Mouse (Mus musculus) testis, adult 2 months (tissue): ENCODE measurements around the gene Cbl. TPM values are rescaled to one million over a fixed set of nuclear protein-coding genes. Genes with fewer than 3 reads are reported as not detected.
A peak's percentile ranks its signal among the peaks of the same experiment; 100 is the strongest.

ENCODE experiments used
- H3K27ac ChIP-seq: fragments of 200-500 bp; 2 replicates; pipeline ENCODE4 v1.5.1; 2012; ENCODE audit warnings: low read depth, low read length; ENCODE audit not compliant: control insufficient read depth, insufficient read depth
- H3K27me3 ChIP-seq: fragments of 200-500 bp; 2 replicates; pipeline ENCODE4 v1.6.1; 2012; ENCODE audit warnings: mild to moderate bottlenecking, low read length, moderate library complexity; ENCODE audit not compliant: control insufficient read depth, insufficient read depth
- H3K36me3 ChIP-seq: fragments of 200-500 bp; 2 replicates; pipeline ENCODE4 v1.6.1; 2012; ENCODE audit warnings: mild to moderate bottlenecking, low read length; ENCODE audit not compliant: control insufficient read depth, insufficient read depth
- H3K4me1 ChIP-seq: fragments of 200-500 bp; 2 replicates; pipeline ENCODE4 v1.6.1; 2012; ENCODE audit warnings: low read length; ENCODE audit not compliant: control insufficient read depth, insufficient read depth
- H3K4me3 ChIP-seq: fragments of 200-500 bp; 2 replicates; pipeline ENCODE4 v1.5.1; 2012; ENCODE audit warnings: low read depth, mild to moderate bottlenecking, low read length, moderate library complexity, mixed read lengths; ENCODE audit not compliant: control insufficient read depth
- CTCF ChIP-seq: fragments of 200-500 bp; IDR thresholded peaks from 2 replicates; pipeline ENCODE4 v1.5.1; 2012; ENCODE audit warnings: low read depth, mild to moderate bottlenecking, inconsistent platforms, low read length, moderate library complexity; ENCODE audit not compliant: control insufficient read depth, insufficient read depth, insufficient replicate concordance
- POLR2A ChIP-seq: fragments of 200-500 bp; IDR thresholded peaks from 2 replicates; pipeline ENCODE4 v1.6.1; 2012; ENCODE audit warnings: low read depth, mild to moderate bottlenecking, inconsistent platforms, low read length, moderate library complexity; ENCODE audit not compliant: control insufficient read depth
- polyA plus RNA-seq: library from polyadenylated mRNA; depleted of rRNA; stranded (reverse); fragments of >200 nt; gene quantifications from 2 replicates; pipeline ENCODE4 v1.2.3, GENCODE M21; 2012

Cbl gene
- polyA plus RNA-seq, 1 experiment = 47.9 TPM

GRCm38 (mm10) chr9:44240399-44240798 is 6.5 kb upstream of the Cbl start, which contains the start of gene Ccdc153:
Gene Ccdc153, plus strand, starts transcription at chr9:44240676.
- no peaks in the 10 kb centered on the region for H3K27me3 ChIP-seq
- H3K4me1 ChIP-seq = peaks cover 7% of the 10 kb centered on the region
- TF ChIP-seq POLR2A = no peak
- no peak for TF ChIP-seq CTCF
- no peak within 1 kb of the TSS for H3K27ac ChIP-seq
- no peak within 1 kb of the TSS for H3K4me3 ChIP-seq
- peaks cover 1% of the 10 kb centered on the region; the same call in 1 of the 2 replicates for H3K36me3 ChIP-seq

- TF ChIP-seq CTCF = peak; percentile 65; the same call in 1 of the 2 replicates
- no peak for TF ChIP-seq POLR2A
- Histone ChIP-seq H3K36me3 (peaks cover 1% of the 10 kb centered on the region; the same call in 1 of the 2 replicates), H3K4me1 (peaks cover 7% of the 10 kb centered on the region), H3K27ac (peak overlapping the region; percentile 80), H3K27me3 (no peaks in the 10 kb centered on the region), H3K4me3 (no peak overlapping the region)
Observed at GRCm38 (mm10) chr9:44239447-44239846, 5.6 kb upstream of the Cbl start.

- peak overlapping the region; percentile 61 for H3K4me3 ChIP-seq
- H3K4me1 ChIP-seq = peaks cover 7% of the 10 kb centered on the region
- H3K27me3 ChIP-seq = no peaks in the 10 kb centered on the region
- no peak for TF ChIP-seq POLR2A
- TF ChIP-seq CTCF = no peak
- H3K27ac ChIP-seq = peak overlapping the region; percentile 80
- peaks cover 1% of the 10 kb centered on the region; the same call in 1 of the 2 replicates for H3K36me3 ChIP-seq
Observed at GRCm38 (mm10) chr9:44238501-44239190, 4.8 kb upstream of the Cbl start.

- H3K4me1 ChIP-seq = peaks cover 7% of the 10 kb centered on the region
- no peak overlapping the region for H3K27ac ChIP-seq
- no peaks in the 10 kb centered on the region for H3K27me3 ChIP-seq
- H3K4me3 ChIP-seq = no peak overlapping the region
- TF ChIP-seq POLR2A (no peak), CTCF (no peak)
- H3K36me3 ChIP-seq = peaks cover 1% of the 10 kb centered on the region; the same call in 1 of the 2 replicates
Observed at GRCm38 (mm10) chr9:44237128-44237527, 3.3 kb upstream of the Cbl start.

- Histone ChIP-seq H3K4me1 (peaks cover 10% of the 10 kb centered on the region), H3K27me3 (no peaks in the 10 kb centered on the region), H3K4me3 (no peak overlapping the region), H3K36me3 (peaks cover 1% of the 10 kb centered on the region; the same call in 1 of the 2 replicates), H3K27ac (no peak overlapping the region)
- TF ChIP-seq POLR2A (no peak), CTCF (no peak)
Observed at GRCm38 (mm10) chr9:44236601-44237000, 2.8 kb upstream of the Cbl start.

- peak overlapping the region; percentile 93 for H3K27ac ChIP-seq
Observed at GRCm38 (mm10) chr9:44234479-44235427, 904 bp upstream of the Cbl start.

More at GRCm38 (mm10) chr9:44234479-44235427, 904 bp upstream of the Cbl start:
- H3K4me1 ChIP-seq = peaks cover 10% of the 10 kb centered on the region
- peaks cover 1% of the 10 kb centered on the region; the same call in 1 of the 2 replicates for H3K36me3 ChIP-seq
- H3K27me3 ChIP-seq = no peaks in the 10 kb centered on the region
- peak overlapping the region; percentile 94 for H3K4me3 ChIP-seq
- TF ChIP-seq CTCF (no peak), POLR2A (no peak)
